Mouse (Mus musculus): ENCODE measurements at regions not wholly inside any gene's neighbourhood (a gene's known extent, or its start where the extent isn't known, plus 50 kb on each side); places are given as distances from the start of the nearest gene placed in this dataset.
"Not testable (repeated sequence)": the region's sequence is repeated elsewhere in the genome, so short reads cannot be mapped to it uniquely, and the experiment has no call there.

- no peak overlapping the region for H3K4me3 ChIP-seq
- H3K27ac ChIP-seq = no peak overlapping the region
- TF ChIP-seq CTCF (conservative IDR thresholded peaks at IDR 0.05) = no peak
- DNase-seq (ENCODE audit: low spot score in 2 of 2) = no peak
These were observed 66.5 kb downstream of the Otx2 start for GRCm38 (mm10) chr14:48607131-48607530.

GRCm38 (mm10) chr14:48603490-48603889 is 70.1 kb downstream of the Otx2 start:
- TF ChIP-seq CTCF (conservative IDR thresholded peaks at IDR 0.05) = no peak
- DNase-seq (ENCODE audit: low spot score in 2 of 2) = no peak
- Histone ChIP-seq H3K27ac (no peak overlapping the region), H3K4me3 (no peak overlapping the region)

DNA sequence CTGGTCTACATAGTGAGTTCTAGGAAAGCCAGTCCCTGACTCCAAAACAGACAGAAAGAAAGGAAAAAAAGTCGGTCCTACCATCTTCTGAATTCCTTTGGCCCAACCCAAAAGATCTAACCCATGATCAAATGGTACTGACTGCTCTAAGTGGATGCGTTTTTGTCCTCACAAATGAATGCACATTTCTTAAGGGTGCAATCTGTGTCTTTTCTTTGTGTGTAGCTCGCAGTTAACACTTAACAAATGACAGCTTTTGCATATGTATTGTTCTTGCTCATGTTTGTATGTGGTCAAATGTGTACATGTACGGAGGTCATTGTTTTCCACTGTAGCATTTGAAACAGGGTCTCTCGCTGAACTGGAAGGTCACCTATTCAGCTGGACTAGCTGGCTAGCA is 79.3 kb downstream of the Otx2 start:
- TF ChIP-seq CTCF (conservative IDR thresholded peaks at IDR 0.05) = no peak
- no peak overlapping the region for H3K4me3 ChIP-seq
- DNase-seq (ENCODE audit: low spot score in 2 of 2) = no peak
- no peak overlapping the region for H3K27ac ChIP-seq

GRCm38 (mm10) chr14:48593363-48593762 is 80.3 kb downstream of the Otx2 start:
- no peak for DNase-seq (ENCODE audit: low spot score in 2 of 2)
- Histone ChIP-seq H3K27ac (no peak overlapping the region), H3K4me3 (no peak overlapping the region)
- no peak for TF ChIP-seq CTCF (conservative IDR thresholded peaks at IDR 0.05)

DNA sequence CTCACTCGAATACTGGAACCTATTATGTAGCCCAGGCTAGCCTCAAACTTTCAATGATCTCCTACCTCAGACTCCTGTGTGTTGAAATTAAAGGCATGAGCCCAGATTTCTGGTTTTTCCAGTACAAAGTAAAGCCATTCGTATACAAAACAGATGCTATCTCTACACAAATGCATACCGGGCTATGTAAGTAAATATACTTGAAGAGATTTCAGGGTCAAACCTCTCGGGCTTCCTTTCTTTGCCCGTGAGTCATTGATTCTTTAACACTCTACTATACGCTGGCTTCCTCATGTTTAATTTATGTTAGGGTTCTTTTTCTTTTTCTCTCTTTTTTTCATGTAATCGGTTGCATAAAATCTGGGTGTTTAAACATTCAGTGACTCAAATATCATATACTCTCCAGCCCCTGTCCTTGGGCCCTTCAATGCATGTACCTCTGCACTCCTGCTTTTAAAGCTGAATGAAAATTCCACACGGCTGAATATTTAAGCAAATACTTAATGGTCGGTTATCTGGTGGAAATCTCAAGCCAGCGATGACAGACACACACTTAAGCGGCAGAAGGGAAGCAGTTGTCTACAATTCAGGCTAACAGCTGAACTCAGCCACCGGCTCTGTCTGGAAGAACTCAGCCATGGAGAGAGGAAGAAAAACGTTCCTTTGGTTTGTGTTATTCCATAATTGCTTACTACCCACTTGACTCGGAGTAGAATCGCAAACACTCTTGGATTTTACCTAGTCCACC is 82.0 kb downstream of the Otx2 start:
- TF ChIP-seq CTCF (conservative IDR thresholded peaks at IDR 0.05) = no peak
- DNase-seq (ENCODE audit: low spot score in 2 of 2) = no peak

GRCm38 (mm10) chr14:48590426-48590825 is 83.2 kb downstream of the Otx2 start:
- no peak for DNase-seq (ENCODE audit: low spot score in 2 of 2)
- TF ChIP-seq CTCF (conservative IDR thresholded peaks at IDR 0.05) = no peak
- Histone ChIP-seq H3K27ac (no peak overlapping the region), H3K4me3 (no peak overlapping the region)

More for the DNA sequence above, 82.0 kb downstream of the Otx2 start:
- Histone ChIP-seq H3K27ac (no peak overlapping the region), H3K4me3 (no peak overlapping the region)

DNA sequence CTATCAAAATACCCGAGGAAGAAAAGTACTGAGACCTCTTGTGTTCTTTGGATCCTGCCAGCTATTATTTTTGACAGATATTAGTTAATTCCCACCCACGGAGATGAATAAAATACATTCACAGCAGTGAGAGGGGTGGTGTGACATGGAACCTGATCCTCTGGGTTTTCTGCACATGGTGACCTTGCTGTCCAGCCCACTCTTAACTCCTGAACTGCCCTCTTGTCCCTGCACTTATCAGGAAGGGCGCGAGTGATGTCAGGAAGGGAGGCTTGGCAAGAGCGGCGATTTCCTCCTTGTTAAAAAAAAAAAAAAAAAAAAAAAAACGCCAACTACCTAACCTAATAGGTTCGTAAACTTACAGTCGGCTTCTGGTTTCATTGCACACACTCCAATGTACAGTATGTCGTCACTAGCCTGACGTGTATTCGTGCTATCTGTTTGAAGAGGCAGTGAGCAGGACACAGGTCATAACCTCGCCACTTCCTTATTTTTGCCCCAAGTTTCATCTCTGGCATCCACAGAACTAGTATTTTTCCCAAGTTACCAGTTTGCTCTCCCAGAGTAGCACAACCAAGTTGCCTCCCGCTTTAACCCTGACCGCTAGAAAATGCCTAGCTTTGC is 83.8 kb downstream of the Otx2 start:
- H3K27ac ChIP-seq = no peak overlapping the region
- no peak for DNase-seq (ENCODE audit: low spot score in 2 of 2)
- H3K4me3 ChIP-seq = no peak overlapping the region
- TF ChIP-seq CTCF (conservative IDR thresholded peaks at IDR 0.05) = no peak

- no peak for DNase-seq (ENCODE audit: low spot score in 2 of 2)
- Histone ChIP-seq H3K4me3 (no peak overlapping the region), H3K27ac (no peak overlapping the region)
- TF ChIP-seq CTCF (conservative IDR thresholded peaks at IDR 0.05) = no peak
These were observed 87.8 kb downstream of the Otx2 start for GRCm38 (mm10) chr14:48585820-48586219.

DNA sequence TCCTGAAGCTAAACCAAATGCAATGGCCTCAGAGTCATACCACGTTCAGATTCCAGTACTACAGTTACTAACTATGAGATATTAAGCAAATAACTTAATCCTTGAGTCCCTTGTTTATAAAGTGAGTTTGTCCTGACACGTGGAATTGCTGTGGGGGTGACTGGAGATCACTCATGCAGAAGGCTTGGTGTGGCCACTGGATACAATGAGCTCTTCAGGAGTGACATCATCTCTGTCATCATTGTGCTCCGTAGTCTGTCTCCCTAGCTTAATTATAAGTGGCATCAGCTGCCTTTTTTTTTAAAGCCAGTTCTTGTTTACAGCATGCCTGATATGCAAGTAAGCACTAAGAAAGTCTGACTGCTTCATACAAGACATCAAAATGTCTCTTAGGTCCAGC is 89.0 kb downstream of the Otx2 start:
- no peak overlapping the region for H3K27ac ChIP-seq
- H3K4me3 ChIP-seq = no peak overlapping the region
- no peak for DNase-seq (ENCODE audit: low spot score in 2 of 2)
- TF ChIP-seq CTCF (conservative IDR thresholded peaks at IDR 0.05) = no peak

DNA sequence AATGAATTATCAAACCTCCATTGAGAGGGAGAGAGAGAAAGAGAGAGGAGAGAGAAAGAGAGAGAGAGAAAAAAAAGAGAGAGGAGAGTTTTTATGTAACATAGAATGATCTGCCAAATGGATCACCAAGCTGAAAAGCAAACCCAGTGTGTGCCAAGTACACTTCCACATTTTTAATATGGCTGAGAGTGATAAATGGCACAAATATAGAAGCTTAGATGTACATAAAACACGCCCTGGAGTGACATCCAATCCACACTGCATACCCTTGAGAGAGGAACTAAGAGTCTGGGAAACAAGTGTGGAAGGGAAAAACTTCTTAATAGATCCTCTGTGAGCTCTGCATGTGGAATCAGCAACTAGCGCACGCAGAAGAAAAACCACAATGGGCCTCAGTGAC is 90.1 kb downstream of the Otx2 start:
- no peak for TF ChIP-seq CTCF (conservative IDR thresholded peaks at IDR 0.05)
- no peak for DNase-seq (ENCODE audit: low spot score in 2 of 2)
- no peak overlapping the region for H3K27ac ChIP-seq
- no peak overlapping the region for H3K4me3 ChIP-seq

GRCm38 (mm10) chr14:48582080-48582479 is 91.5 kb downstream of the Otx2 start:
- DNase-seq (ENCODE audit: low spot score in 2 of 2) = no peak

DNA sequence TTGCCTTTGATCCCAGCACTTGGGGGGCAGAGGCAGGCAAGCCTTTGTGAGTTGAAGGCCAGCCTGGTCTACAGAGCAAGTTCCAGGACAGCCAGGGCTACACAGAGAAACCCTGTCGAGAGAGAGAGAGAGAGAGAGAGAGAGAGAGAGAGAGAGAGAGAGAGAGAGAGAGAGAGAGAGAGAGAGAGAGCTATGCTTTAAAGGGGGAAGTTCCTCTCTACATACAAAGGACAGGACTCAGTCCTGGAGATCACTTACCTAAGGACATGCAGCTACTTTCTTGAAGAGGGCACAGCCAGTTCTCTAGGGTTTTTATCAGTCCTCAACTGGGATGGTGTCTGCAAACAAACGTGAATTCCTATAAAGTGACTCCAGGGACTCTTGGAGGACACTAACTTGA is 92.3 kb downstream of the Otx2 start:
- not testable (repeated sequence) for H3K4me3 ChIP-seq; DNase-seq (ENCODE audit: low spot score in 2 of 2); H3K27ac ChIP-seq

More at GRCm38 (mm10) chr14:48582080-48582479, 91.5 kb downstream of the Otx2 start:
- peak; percentile 57 for TF ChIP-seq CTCF (conservative IDR thresholded peaks at IDR 0.05)
- H3K27ac ChIP-seq = no peak overlapping the region
- H3K4me3 ChIP-seq = no peak overlapping the region

DNA sequence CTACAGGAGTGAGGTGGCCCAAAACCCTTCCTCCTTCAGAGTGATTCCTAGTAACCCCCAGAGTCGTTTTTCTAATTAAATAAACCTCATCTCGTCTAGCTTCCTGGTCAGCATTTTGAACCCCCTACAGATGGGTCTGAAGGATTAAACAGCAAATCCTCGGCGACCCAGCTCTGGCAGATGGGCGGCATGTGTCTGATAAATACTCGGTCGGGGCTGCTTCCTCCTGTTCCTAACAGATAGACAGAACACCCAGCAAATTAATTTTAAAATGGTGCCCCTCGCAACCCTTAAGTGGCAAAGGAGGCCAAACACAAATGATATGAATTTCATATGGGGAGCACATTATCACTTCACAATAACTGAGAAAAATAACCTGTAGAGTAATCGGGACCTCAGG is 93.2 kb downstream of the Otx2 start:
- no peak for DNase-seq (ENCODE audit: low spot score in 2 of 2)
- no peak overlapping the region for H3K27ac ChIP-seq
- no peak overlapping the region for H3K4me3 ChIP-seq
- TF ChIP-seq CTCF (conservative IDR thresholded peaks at IDR 0.05) = no peak

GRCm38 (mm10) chr14:48579985-48580384 is 93.6 kb downstream of the Otx2 start:
- H3K4me3 ChIP-seq = no peak overlapping the region
- no peak for TF ChIP-seq CTCF (conservative IDR thresholded peaks at IDR 0.05)
- no peak overlapping the region for H3K27ac ChIP-seq
- no peak for DNase-seq (ENCODE audit: low spot score in 2 of 2)

Measured in layer of hippocampus, adult 2 months (tissue).